Mouse (Mus musculus) CD4-positive naive resting alpha-beta T cell, adult 76 days (primary cell): ENCODE measurements around the gene Snx18. TPM values are rescaled to one million over a fixed set of nuclear protein-coding genes. Genes with fewer than 3 reads are reported as not detected.

Experiments used
- total RNA-seq: library from RNA; stranded (reverse); gene quantifications from one replicate; pipeline ENCODE4 v1.2.4, GENCODE M21; 2023

Snx18 gene
- 70.4 TPM for total RNA-seq

GRCm38 (mm10) chr13:113617891-113618823 is at the start of gene Snx18:
Snx18 (minus strand) TSS chr13:113618564.

GRCm38 (mm10) chr13:113663151-113663779 is 44.9 kb upstream of the Snx18 start, which contains the start of gene Hspb3:
Hspb3 (minus strand) TSS chr13:113663676.

Other genes with a start within 250 kb of the Snx18 start
- gene Hspb3, start 45.1 kb upstream of the Snx18 start, total RNA-seq: not detected
- gene Arl15, start 175.9 kb upstream of the Snx18 start, total RNA-seq: 19.3 TPM